Mouse (Mus musculus): ENCODE measurements at regions not wholly inside any gene's neighbourhood (a gene's known extent, or its start where the extent isn't known, plus 50 kb on each side); places are given as distances from the start of the nearest gene placed in this dataset.

GRCm38 (mm10) chr1:89279382-89279781, 175.2 kb upstream of the Agap1 start:
- H3K27me3 ChIP-seq (ENCODE audit: control insufficient read depth, insufficient read depth, low read length) = no peaks in the 10 kb centered on the region
- H3K9ac ChIP-seq (ENCODE audit: low read depth, low read length) = no peak overlapping the region
- no peak for TF ChIP-seq POLR2A (IDR thresholded peaks at IDR 0.05; ENCODE audit: extremely low read depth, insufficient read depth, low read length)
- TF ChIP-seq CTCF (IDR thresholded peaks at IDR 0.05; ENCODE audit: low read depth, low read length) = no peak
- H3K27ac ChIP-seq (replicated peaks; ENCODE audit: insufficient read depth, low read depth, low read length) = no peak overlapping the region
- 44% methylated on average over 5 of the region's 5 CpGs for WGBS
- H3K4me1 ChIP-seq (ENCODE audit: control insufficient read depth, insufficient read depth, low read length) = no peaks in the 10 kb centered on the region
- H3K36me3 ChIP-seq (ENCODE audit: control insufficient read depth, insufficient read depth, low read length) = no peaks in the 10 kb centered on the region
- no peaks in the 10 kb centered on the region for H3K79me2 ChIP-seq (ENCODE audit: control insufficient read depth, insufficient read depth, low read length)
- DNase-seq (ENCODE audit: extremely low read depth, low read depth, low spot score) = peak; percentile 27
- no peak overlapping the region for H3K4me3 ChIP-seq (ENCODE audit: insufficient read depth, low read depth, low read length)

DNA sequence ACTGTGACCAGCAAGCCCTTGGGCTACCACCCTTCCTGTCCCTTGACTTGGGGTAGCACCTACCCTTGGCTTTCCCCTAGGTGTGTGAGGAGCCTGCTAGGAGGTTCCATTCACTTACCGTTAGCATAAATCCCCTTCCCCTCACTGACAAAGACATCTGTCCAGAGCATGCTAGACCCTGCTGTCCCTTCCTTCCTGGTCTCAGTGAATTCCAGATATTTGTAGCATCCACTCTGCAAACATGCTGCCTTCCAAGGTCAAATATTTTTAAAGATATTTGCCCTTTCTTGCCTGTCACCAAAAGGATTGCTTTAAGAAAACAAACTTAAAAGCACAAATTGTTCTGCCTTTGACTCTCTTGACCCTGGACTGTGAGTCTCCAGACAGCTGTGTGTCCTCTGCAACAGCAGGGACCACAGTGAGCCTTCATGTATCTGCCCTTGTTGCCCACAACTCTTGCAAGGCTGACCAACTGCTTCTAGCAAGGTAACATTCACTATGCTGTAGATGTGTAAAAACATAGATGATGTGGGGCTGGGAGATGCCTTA, 173.4 kb upstream of the Agap1 start:
- 64% methylated on average over 1 of the region's 1 CpGs for WGBS
- TF ChIP-seq CTCF (IDR thresholded peaks at IDR 0.05; ENCODE audit: low read depth, low read length) (no peak), POLR2A (IDR thresholded peaks at IDR 0.05; ENCODE audit: extremely low read depth, insufficient read depth, low read length) (no peak)

DNA sequence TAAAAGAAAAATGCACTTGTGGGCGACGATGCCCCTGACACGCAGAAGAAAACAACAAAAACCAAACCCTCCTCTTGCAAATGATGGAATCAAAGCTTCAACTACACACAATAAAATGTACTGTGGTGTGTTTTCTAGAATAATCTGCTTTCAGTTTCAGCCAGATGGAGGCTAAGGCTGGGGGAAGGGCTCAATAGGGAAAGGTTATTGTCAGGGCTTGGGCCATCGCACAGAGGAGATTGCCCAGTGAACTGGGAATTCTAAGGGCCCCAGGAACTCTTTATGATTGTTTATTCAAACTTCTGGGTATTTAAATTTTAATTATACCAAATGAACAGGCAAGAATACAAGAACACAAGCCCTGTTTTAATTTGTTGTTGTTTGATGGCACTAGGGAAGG, 169.6 kb upstream of the Agap1 start:
- Histone ChIP-seq H3K79me2 (ENCODE audit: control insufficient read depth, insufficient read depth, low read length) (no peaks in the 10 kb centered on the region), H3K27me3 (ENCODE audit: control insufficient read depth, insufficient read depth, low read length) (no peaks in the 10 kb centered on the region), H3K27ac (replicated peaks; ENCODE audit: insufficient read depth, low read depth, low read length) (no peak overlapping the region), H3K36me3 (ENCODE audit: control insufficient read depth, insufficient read depth, low read length) (no peaks in the 10 kb centered on the region), H3K4me3 (ENCODE audit: insufficient read depth, low read depth, low read length) (no peak overlapping the region), H3K9ac (ENCODE audit: low read depth, low read length) (no peak overlapping the region), H3K4me1 (ENCODE audit: control insufficient read depth, insufficient read depth, low read length) (no peaks in the 10 kb centered on the region)
- TF ChIP-seq CTCF (IDR thresholded peaks at IDR 0.05; ENCODE audit: low read depth, low read length) = no peak
- no peak for TF ChIP-seq POLR2A (IDR thresholded peaks at IDR 0.05; ENCODE audit: extremely low read depth, insufficient read depth, low read length)
- WGBS = 88% methylated on average over 4 of the region's 4 CpGs
- no peak for DNase-seq (ENCODE audit: extremely low read depth, low read depth, low spot score)

More for the DNA sequence above, 173.4 kb upstream of the Agap1 start:
- H3K4me1 ChIP-seq (ENCODE audit: control insufficient read depth, insufficient read depth, low read length) = no peaks in the 10 kb centered on the region
- H3K9ac ChIP-seq (ENCODE audit: low read depth, low read length) = no peak overlapping the region
- DNase-seq (ENCODE audit: extremely low read depth, low read depth, low spot score) = peak; percentile 12
- H3K27ac ChIP-seq (replicated peaks; ENCODE audit: insufficient read depth, low read depth, low read length) = no peak overlapping the region
- no peaks in the 10 kb centered on the region for H3K36me3 ChIP-seq (ENCODE audit: control insufficient read depth, insufficient read depth, low read length)
- no peak overlapping the region for H3K4me3 ChIP-seq (ENCODE audit: insufficient read depth, low read depth, low read length)
- H3K27me3 ChIP-seq (ENCODE audit: control insufficient read depth, insufficient read depth, low read length) = no peaks in the 10 kb centered on the region
- no peaks in the 10 kb centered on the region for H3K79me2 ChIP-seq (ENCODE audit: control insufficient read depth, insufficient read depth, low read length)

DNA sequence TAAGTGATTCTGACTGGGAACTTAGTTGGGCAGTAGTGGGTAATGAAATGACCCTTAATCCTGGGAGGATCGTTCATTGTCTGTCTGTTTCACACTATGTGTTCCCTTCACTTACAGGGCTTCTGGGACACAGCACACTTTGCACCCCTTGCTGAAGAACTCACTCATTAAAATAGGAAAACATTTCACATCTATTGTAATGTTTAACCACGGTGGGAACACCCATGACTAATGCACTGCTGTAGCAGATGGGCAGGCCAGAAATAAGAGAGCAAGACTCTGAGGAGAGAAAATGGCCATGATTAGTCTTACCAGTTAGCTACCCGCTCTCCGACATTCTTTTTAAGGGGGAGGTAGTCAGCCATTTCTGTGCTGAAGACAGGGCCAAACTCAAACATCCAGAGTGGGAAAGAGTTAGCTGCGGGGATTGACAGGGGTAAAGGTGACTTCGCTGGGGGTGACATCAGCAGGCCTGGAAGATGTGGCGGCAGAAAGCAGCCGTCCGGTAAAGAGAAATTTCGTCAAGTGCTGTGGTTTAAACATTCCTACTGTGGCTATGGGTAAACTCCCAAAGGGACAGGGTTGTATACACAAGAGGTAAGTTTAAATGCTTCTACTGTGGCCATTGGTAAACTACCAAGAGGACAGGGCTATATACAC, 167.3 kb upstream of the Agap1 start:
- TF ChIP-seq POLR2A (IDR thresholded peaks at IDR 0.05; ENCODE audit: extremely low read depth, insufficient read depth, low read length) (no peak), CTCF (IDR thresholded peaks at IDR 0.05; ENCODE audit: low read depth, low read length) (no peak)
- Histone ChIP-seq H3K4me1 (ENCODE audit: control insufficient read depth, insufficient read depth, low read length) (no peaks in the 10 kb centered on the region), H3K27me3 (ENCODE audit: control insufficient read depth, insufficient read depth, low read length) (no peaks in the 10 kb centered on the region), H3K4me3 (ENCODE audit: insufficient read depth, low read depth, low read length) (no peak overlapping the region), H3K9ac (ENCODE audit: low read depth, low read length) (no peak overlapping the region), H3K27ac (replicated peaks; ENCODE audit: insufficient read depth, low read depth, low read length) (no peak overlapping the region), H3K79me2 (ENCODE audit: control insufficient read depth, insufficient read depth, low read length) (no peaks in the 10 kb centered on the region), H3K36me3 (ENCODE audit: control insufficient read depth, insufficient read depth, low read length) (no peaks in the 10 kb centered on the region)
- WGBS = 64% methylated on average over 10 of the region's 10 CpGs
- no peak for DNase-seq (ENCODE audit: extremely low read depth, low read depth, low spot score)

DNA sequence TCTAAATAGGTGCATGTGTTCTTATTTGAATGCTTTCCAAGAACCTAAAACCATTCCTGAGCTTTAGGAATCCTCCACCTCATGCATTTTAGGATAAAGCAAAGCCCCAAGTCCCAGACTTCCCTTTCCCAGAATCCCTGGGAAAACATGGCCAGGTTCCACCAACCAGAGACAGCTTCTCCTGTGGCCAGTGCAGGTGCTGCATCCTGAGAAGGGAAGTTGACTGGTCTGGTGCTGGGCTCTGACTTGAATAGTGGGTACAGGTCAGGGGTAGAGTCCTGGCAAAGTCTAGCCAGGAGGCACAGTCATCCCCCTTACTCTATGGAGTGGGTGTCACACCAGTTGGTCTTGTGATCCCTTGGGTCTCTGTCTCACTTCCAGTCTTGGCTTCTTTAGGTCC, 166.6 kb upstream of the Agap1 start:
- H3K27ac ChIP-seq (replicated peaks; ENCODE audit: insufficient read depth, low read depth, low read length) = no peak overlapping the region
- TF ChIP-seq CTCF (IDR thresholded peaks at IDR 0.05; ENCODE audit: low read depth, low read length) (no peak), POLR2A (IDR thresholded peaks at IDR 0.05; ENCODE audit: extremely low read depth, insufficient read depth, low read length) (no peak)
- H3K36me3 ChIP-seq (ENCODE audit: control insufficient read depth, insufficient read depth, low read length) = no peaks in the 10 kb centered on the region
- H3K79me2 ChIP-seq (ENCODE audit: control insufficient read depth, insufficient read depth, low read length) = no peaks in the 10 kb centered on the region
- H3K4me1 ChIP-seq (ENCODE audit: control insufficient read depth, insufficient read depth, low read length) = no peaks in the 10 kb centered on the region
- no peak for DNase-seq (ENCODE audit: extremely low read depth, low read depth, low spot score)
- no peak overlapping the region for H3K9ac ChIP-seq (ENCODE audit: low read depth, low read length)
- H3K27me3 ChIP-seq (ENCODE audit: control insufficient read depth, insufficient read depth, low read length) = no peaks in the 10 kb centered on the region
- H3K4me3 ChIP-seq (ENCODE audit: insufficient read depth, low read depth, low read length) = no peak overlapping the region

GRCm38 (mm10) chr1:89288921-89289320, 165.7 kb upstream of the Agap1 start:
- no peak for DNase-seq (ENCODE audit: extremely low read depth, low read depth, low spot score)
- no peak for TF ChIP-seq CTCF (IDR thresholded peaks at IDR 0.05; ENCODE audit: low read depth, low read length)
- TF ChIP-seq POLR2A (IDR thresholded peaks at IDR 0.05; ENCODE audit: extremely low read depth, insufficient read depth, low read length) = no peak
- no peak overlapping the region for H3K27ac ChIP-seq (replicated peaks; ENCODE audit: insufficient read depth, low read depth, low read length)
- H3K79me2 ChIP-seq (ENCODE audit: control insufficient read depth, insufficient read depth, low read length) = no peaks in the 10 kb centered on the region
- H3K9ac ChIP-seq (ENCODE audit: low read depth, low read length) = no peak overlapping the region
- H3K4me3 ChIP-seq (ENCODE audit: insufficient read depth, low read depth, low read length) = no peak overlapping the region
- 77% methylated on average over 2 of the region's 2 CpGs for WGBS
- H3K27me3 ChIP-seq (ENCODE audit: control insufficient read depth, insufficient read depth, low read length) = no peaks in the 10 kb centered on the region
- H3K4me1 ChIP-seq (ENCODE audit: control insufficient read depth, insufficient read depth, low read length) = no peaks in the 10 kb centered on the region
- H3K36me3 ChIP-seq (ENCODE audit: control insufficient read depth, insufficient read depth, low read length) = no peaks in the 10 kb centered on the region
